Mouse (Mus musculus): ENCODE results near the gene Fli1. TPM values are rescaled to one million over a fixed set of nuclear protein-coding genes. Genes with fewer than 3 reads are reported as not detected.
A peak's percentile ranks its signal among the peaks of the same experiment; 100 is the strongest.

The Fli1 gene
- polyA plus RNA-seq, 1 experiment: 24.4 TPM

- no peaks in the 10 kb centered on the region for H3K36me3 ChIP-seq (ENCODE audit: control insufficient read depth, insufficient read depth, low read length)
- DNase-seq (ENCODE audit: low read depth in 1 of 2, low spot score in 2 of 2): no peak
- no peak overlapping the region for H3K27ac ChIP-seq (ENCODE audit: insufficient read depth, low read length)
- TF ChIP-seq CTCF (IDR thresholded peaks at IDR 0.05; ENCODE audit: extremely low read depth, insufficient read depth, insufficient read length, insufficient replicate concordance) (no peak), POLR2A (IDR thresholded peaks at IDR 0.05; ENCODE audit: low read depth, low read length) (no peak)
- peaks cover 32% of the 10 kb centered on the region for H3K4me1 ChIP-seq (ENCODE audit: control insufficient read depth, insufficient read depth, insufficient read length)
- WGBS: 64% methylated on average over 6 of the region's 6 CpGs
- H3K27me3 ChIP-seq (ENCODE audit: control insufficient read depth, insufficient read depth, low read length): no peaks in the 10 kb centered on the region
- no peak overlapping the region for H3K4me3 ChIP-seq (ENCODE audit: extremely low read depth, insufficient read depth, insufficient read length)
Observed at GRCm38 (mm10) chr9:32537706-32538105, 5.0 kb downstream of the Fli1 start.

GRCm38 (mm10) chr9:32535201-32535955, 7.3 kb downstream of the Fli1 start:
- H3K4me1 ChIP-seq (ENCODE audit: control insufficient read depth, insufficient read depth, insufficient read length): peaks cover 38% of the 10 kb centered on the region
- H3K4me3 ChIP-seq (ENCODE audit: extremely low read depth, insufficient read depth, insufficient read length): no peak overlapping the region

GRCm38 (mm10) chr9:32534025-32534615, 8.5 kb downstream of the Fli1 start:
- DNase-seq (ENCODE audit: low read depth in 1 of 2, low spot score in 2 of 2): no peak
- WGBS: 73% methylated on average over 11 of the region's 11 CpGs
- H3K27ac ChIP-seq (ENCODE audit: insufficient read depth, low read length): no peak overlapping the region
- H3K36me3 ChIP-seq (ENCODE audit: control insufficient read depth, insufficient read depth, low read length): no peaks in the 10 kb centered on the region
- no peak overlapping the region for H3K4me3 ChIP-seq (ENCODE audit: extremely low read depth, insufficient read depth, insufficient read length)
- TF ChIP-seq CTCF (IDR thresholded peaks at IDR 0.05; ENCODE audit: extremely low read depth, insufficient read depth, insufficient read length, insufficient replicate concordance) (no peak), POLR2A (IDR thresholded peaks at IDR 0.05; ENCODE audit: low read depth, low read length) (no peak)
- peaks cover 49% of the 10 kb centered on the region for H3K4me1 ChIP-seq (ENCODE audit: control insufficient read depth, insufficient read depth, insufficient read length)
- H3K27me3 ChIP-seq (ENCODE audit: control insufficient read depth, insufficient read depth, low read length): no peaks in the 10 kb centered on the region

More at GRCm38 (mm10) chr9:32535201-32535955, 7.3 kb downstream of the Fli1 start:
- Histone ChIP-seq H3K27ac (ENCODE audit: insufficient read depth, low read length) (peak overlapping the region; percentile 37), H3K36me3 (ENCODE audit: control insufficient read depth, insufficient read depth, low read length) (no peaks in the 10 kb centered on the region), H3K27me3 (ENCODE audit: control insufficient read depth, insufficient read depth, low read length) (no peaks in the 10 kb centered on the region)
- TF ChIP-seq POLR2A (IDR thresholded peaks at IDR 0.05; ENCODE audit: low read depth, low read length) (no peak), CTCF (IDR thresholded peaks at IDR 0.05; ENCODE audit: extremely low read depth, insufficient read depth, insufficient read length, insufficient replicate concordance) (no peak)
- 10% methylated on average over 2 of the region's 2 CpGs for WGBS
- no peak for DNase-seq (ENCODE audit: low read depth in 1 of 2, low spot score in 2 of 2)

- Histone ChIP-seq H3K4me3 (ENCODE audit: extremely low read depth, insufficient read depth, insufficient read length) (no peak overlapping the region), H3K36me3 (ENCODE audit: control insufficient read depth, insufficient read depth, low read length) (0 out of 2 replicates have a peak, but pooled peaks cover 5% of the 10 kb centered on the region), H3K27ac (ENCODE audit: insufficient read depth, low read length) (no peak overlapping the region), H3K4me1 (ENCODE audit: control insufficient read depth, insufficient read depth, insufficient read length) (peaks cover 46% of the 10 kb centered on the region), H3K27me3 (ENCODE audit: control insufficient read depth, insufficient read depth, low read length) (no peaks in the 10 kb centered on the region)
- TF ChIP-seq CTCF (IDR thresholded peaks at IDR 0.05; ENCODE audit: extremely low read depth, insufficient read depth, insufficient read length, insufficient replicate concordance) (no peak), POLR2A (IDR thresholded peaks at IDR 0.05; ENCODE audit: low read depth, low read length) (no peak)
- WGBS: 62% methylated on average over 4 of the region's 4 CpGs
- DNase-seq (ENCODE audit: low read depth in 1 of 2, low spot score in 2 of 2): no peak
Observed at GRCm38 (mm10) chr9:32531588-32531987, 11.1 kb downstream of the Fli1 start.

GRCm38 (mm10) chr9:32530975-32531374, 11.7 kb downstream of the Fli1 start:
- no peak for DNase-seq (ENCODE audit: low read depth in 1 of 2, low spot score in 2 of 2)
- no peak overlapping the region for H3K4me3 ChIP-seq (ENCODE audit: extremely low read depth, insufficient read depth, insufficient read length)
- 2% methylated on average over 1 of the region's 1 CpGs for WGBS
- no peaks in the 10 kb centered on the region for H3K27me3 ChIP-seq (ENCODE audit: control insufficient read depth, insufficient read depth, low read length)
- H3K27ac ChIP-seq (ENCODE audit: insufficient read depth, low read length): no peak overlapping the region
- H3K4me1 ChIP-seq (ENCODE audit: control insufficient read depth, insufficient read depth, insufficient read length): peaks cover 44% of the 10 kb centered on the region
- 0 out of 2 replicates have a peak, but pooled peaks cover 5% of the 10 kb centered on the region for H3K36me3 ChIP-seq (ENCODE audit: control insufficient read depth, insufficient read depth, low read length)
- TF ChIP-seq POLR2A (IDR thresholded peaks at IDR 0.05; ENCODE audit: low read depth, low read length): no peak
- TF ChIP-seq CTCF (IDR thresholded peaks at IDR 0.05; ENCODE audit: extremely low read depth, insufficient read depth, insufficient read length, insufficient replicate concordance): no peak

- H3K27ac ChIP-seq (ENCODE audit: insufficient read depth, low read length): no peak overlapping the region
Observed at GRCm38 (mm10) chr9:32530188-32530587, 12.5 kb downstream of the Fli1 start.

More at GRCm38 (mm10) chr9:32530188-32530587, 12.5 kb downstream of the Fli1 start:
- WGBS: 62% methylated on average over 5 of the region's 5 CpGs
- no peak for DNase-seq (ENCODE audit: low read depth in 1 of 2, low spot score in 2 of 2)
- H3K36me3 ChIP-seq (ENCODE audit: control insufficient read depth, insufficient read depth, low read length): peaks cover 5% of the 10 kb centered on the region; the same call in 1 of the 2 replicates
- H3K4me1 ChIP-seq (ENCODE audit: control insufficient read depth, insufficient read depth, insufficient read length): peaks cover 38% of the 10 kb centered on the region
- no peaks in the 10 kb centered on the region for H3K27me3 ChIP-seq (ENCODE audit: control insufficient read depth, insufficient read depth, low read length)
- H3K4me3 ChIP-seq (ENCODE audit: extremely low read depth, insufficient read depth, insufficient read length): no peak overlapping the region
- no peak for TF ChIP-seq CTCF (IDR thresholded peaks at IDR 0.05; ENCODE audit: extremely low read depth, insufficient read depth, insufficient read length, insufficient replicate concordance)
- TF ChIP-seq POLR2A (IDR thresholded peaks at IDR 0.05; ENCODE audit: low read depth, low read length): no peak
